Mouse (Mus musculus) thymus, postnatal 10 days (tissue): ENCODE data around the gene Ccdc116.
"Not testable (repeated sequence)": the region's sequence is repeated elsewhere in the genome, so short reads cannot be mapped to it uniquely, and the experiment has no call there.

Source experiments
- DNase-seq, 2 experiments: peaks; one replicate each; pipeline ENCODE4 v3.0.0; 2021; ENCODE audit warnings: low spot score in 2 of 2

The Ccdc116 gene

DNA sequence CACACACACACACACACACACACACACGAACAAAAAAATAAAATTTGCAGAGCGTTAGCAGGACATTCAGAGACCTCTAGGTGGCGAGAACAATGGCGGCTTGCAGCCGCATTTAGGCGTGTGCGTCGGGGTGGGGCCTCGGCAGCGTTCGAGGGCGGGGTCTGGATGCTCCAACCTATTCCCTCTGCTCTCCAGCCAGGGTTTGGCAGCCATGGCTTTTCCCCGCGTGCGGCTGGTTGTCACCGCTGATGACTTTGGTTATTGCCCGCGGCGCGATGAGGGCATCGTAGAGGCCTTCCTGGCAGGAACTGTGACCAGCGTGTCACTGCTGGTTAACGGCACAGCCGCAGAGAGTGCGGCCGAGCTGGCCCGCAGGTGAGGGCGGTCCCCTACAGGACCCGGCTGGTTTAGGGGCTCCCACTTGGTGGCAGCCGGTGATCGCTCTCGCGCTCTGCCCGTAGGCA, at the start of gene Ccdc116:
Gene Ccdc116, minus strand, starts transcription at position 458 of the 464 bp plus-strand sequence.
- peak; percentile 41 to 64 for DNase-seq

GRCm38 (mm10) chr16:17193823-17194222, 46.8 kb upstream of the Ccdc116 start:
- no peak for DNase-seq

DNA sequence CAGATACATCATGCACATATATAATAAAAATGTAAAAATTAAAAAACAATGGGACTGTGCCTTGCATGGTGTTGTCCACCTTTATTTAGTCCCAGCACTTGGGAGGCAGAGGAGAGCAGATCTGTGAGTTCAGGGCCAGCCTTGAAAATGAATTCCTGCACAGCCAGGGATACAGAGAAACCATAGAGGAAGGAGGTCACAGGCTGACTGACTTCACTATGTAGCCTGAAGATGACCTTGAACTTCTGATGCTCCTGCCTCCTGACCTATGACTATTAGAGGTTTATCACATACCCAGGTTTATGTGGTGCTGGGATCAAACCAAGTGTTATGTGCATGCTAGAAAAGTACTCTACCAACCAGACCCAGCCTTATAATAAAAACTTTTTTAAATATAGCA, 38.4 kb upstream of the Ccdc116 start:
- no peak for DNase-seq

DNA sequence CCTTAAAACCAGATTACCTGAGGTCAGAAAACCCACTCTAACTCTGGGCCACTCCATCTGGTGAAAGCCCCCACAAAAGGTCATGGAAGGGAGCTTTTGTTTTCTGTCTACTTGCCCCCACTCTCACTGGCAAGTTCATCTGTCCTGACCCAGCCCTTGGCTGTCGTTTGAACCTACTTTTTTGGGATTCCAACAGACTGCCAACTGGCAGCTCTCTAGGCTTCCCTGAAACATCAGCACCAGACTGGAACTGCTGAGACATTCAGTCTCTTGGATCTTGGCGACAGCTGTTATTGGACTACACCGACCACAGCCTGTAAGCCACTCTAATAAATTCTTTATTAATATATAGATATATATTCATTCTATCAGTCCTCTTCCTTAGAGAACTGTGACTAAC, 36.0 kb upstream of the Ccdc116 start:
- DNase-seq, result no peak

GRCm38 (mm10) chr16:17182136-17182535, 35.1 kb upstream of the Ccdc116 start:
- no peak for DNase-seq

DNA sequence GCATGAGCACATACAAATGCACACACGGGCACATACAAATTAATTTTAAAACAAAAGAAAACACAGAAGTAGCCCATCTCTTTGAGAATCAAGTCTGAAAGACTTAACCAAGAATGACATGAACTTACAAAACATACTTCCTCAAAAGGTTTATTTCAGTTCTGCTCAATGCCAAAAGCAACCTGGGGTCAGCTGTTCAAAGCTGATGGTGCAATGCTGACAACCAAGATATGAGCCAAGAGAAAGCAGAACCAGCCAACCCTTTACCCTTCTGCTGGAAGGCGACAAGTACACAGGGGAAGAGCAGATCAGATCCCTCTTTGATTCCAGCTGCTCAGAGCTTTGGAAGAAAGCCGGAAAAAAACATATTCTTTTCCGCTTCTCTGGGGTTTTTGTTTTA, 34.4 kb upstream of the Ccdc116 start:
- no peak for DNase-seq

DNA sequence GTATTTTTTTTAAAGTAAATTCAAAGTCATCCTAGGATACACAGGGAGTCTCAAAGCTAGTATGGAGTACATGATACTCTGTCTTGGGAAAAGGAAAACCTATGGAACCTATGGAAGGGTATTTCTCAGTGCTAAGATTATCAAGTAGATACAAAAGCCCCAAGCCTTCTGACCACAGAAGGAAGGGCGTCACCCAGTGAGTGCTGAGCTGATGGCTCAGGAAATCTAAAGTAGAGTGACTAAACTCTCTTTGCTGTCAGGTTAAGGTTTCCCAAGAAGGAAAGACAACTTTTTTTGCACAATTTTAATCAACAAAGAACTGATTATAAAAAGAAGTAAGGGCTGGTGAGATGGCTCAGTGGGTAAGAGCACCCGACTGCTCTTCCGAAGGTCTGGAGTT, 32.7 kb upstream of the Ccdc116 start:
- no peak for DNase-seq

GRCm38 (mm10) chr16:17177623-17178170, 30.7 kb upstream of the Ccdc116 start:
- no peak for DNase-seq

DNA sequence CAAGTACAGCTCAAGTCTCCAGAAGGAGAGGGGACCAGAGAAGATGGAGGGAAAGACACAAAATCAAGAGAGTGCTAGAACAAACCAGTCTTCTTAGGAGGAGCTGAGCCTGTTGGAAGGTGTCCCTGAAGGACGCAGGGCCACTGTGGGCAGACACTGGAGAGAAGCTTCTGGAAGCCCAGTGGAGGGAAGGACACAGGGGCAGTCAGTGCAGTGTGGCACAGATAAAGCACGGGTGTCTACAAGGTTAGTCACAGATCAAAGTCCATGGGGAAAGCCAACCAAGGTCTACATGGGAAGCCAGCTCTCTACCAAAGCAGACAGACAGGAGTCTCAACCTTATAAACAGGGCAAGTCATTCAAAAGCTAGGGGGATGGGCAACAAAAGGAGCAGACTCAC, 28.7 kb upstream of the Ccdc116 start:
- DNase-seq, result no peak

GRCm38 (mm10) chr16:17168049-17168448, 21.0 kb upstream of the Ccdc116 start:
- DNase-seq, result no peak

GRCm38 (mm10) chr16:17167179-17167578, 20.1 kb upstream of the Ccdc116 start:
- DNase-seq, result no peak

- not testable (repeated sequence) for DNase-seq
These were observed 18.4 kb upstream of the Ccdc116 start for GRCm38 (mm10) chr16:17165478-17165877.

GRCm38 (mm10) chr16:17154346-17154745, 7.3 kb upstream of the Ccdc116 start:
- DNase-seq, result no peak

- no peak for DNase-seq
These were observed 4.8 kb upstream of the Ccdc116 start for GRCm38 (mm10) chr16:17151874-17152273.

DNA sequence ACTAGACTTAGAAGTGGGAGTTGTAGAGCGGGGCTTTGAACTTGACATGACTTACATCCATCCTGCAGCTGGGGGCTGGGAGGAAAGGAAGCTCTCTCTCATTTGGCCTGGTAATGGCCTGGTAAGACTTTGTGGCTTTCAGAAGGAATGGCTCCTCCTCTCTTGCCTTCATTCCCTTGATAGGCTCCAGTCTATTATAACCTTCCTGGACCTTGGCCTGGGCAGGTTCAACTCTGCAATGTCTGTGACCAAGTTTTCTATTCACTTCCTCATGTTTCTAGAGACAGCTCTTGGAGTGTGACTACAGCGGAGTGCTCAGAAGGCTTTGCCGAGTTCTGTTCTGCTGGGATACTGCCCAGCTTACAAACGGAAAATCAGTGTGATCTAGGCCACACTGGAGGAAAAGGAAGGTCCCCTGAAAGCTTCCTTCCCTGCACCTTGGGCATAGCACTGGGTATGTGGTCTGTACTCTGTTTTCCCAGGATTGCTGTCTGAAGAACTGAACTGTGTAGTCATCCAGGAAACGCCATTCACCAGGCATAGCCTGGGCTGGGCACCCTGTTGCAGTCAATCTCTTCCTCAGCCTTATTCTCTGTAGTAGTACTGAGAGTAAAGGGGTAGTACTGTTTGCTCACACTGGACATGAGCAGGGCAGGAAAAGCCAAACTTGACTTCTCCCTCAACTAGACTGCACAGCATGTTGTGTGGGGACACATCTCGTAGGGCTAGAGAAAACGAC, 3.7 kb upstream of the Ccdc116 start:
- no peak for DNase-seq

GRCm38 (mm10) chr16:17148084-17148483, 1.1 kb upstream of the Ccdc116 start:
- peak; percentile 44 to 68 for DNase-seq

DNA sequence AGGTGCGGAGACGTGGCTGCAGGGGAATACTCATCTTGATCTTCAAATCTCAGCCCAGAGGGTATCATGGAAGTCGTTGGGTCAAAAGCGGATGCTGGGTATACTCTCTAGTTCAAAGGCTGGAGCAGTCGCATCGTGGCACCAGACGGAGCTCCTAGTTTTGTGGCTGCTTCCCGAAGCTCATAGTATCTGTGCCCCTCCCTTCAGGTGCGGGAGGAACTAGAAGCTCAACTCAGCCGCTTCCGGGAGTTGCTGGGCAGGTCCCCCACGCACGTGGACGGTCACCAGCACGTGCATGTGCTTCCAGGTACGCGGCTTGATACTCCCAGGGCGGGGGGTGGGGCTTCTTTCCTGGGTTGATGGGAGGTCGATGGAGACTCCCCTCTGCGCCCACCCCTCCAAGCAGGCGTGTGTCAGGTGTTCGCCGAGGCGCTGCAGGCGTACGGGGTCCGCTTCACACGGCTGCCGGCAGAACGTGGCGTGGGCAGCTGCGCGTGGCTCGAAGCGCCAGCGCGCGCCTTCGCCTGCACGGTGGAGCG, 431 bp upstream of the Ccdc116 start:
- DNase-seq, result peak in 1 of 2 experiments; percentile 16

- no peak for DNase-seq
These were observed 2.7 kb downstream of the Ccdc116 start, which contains the start of gene Ydjc for GRCm38 (mm10) chr16:17144339-17144738. TSS of gene Ydjc (plus strand) at chr16:17144621.

- DNase-seq, result no peak
These were observed 9.7 kb downstream of the Ccdc116 start for GRCm38 (mm10) chr16:17137355-17137754.

- DNase-seq, result no peak
These were observed 14.2 kb downstream of the Ccdc116 start for GRCm38 (mm10) chr16:17132906-17133200.

DNA sequence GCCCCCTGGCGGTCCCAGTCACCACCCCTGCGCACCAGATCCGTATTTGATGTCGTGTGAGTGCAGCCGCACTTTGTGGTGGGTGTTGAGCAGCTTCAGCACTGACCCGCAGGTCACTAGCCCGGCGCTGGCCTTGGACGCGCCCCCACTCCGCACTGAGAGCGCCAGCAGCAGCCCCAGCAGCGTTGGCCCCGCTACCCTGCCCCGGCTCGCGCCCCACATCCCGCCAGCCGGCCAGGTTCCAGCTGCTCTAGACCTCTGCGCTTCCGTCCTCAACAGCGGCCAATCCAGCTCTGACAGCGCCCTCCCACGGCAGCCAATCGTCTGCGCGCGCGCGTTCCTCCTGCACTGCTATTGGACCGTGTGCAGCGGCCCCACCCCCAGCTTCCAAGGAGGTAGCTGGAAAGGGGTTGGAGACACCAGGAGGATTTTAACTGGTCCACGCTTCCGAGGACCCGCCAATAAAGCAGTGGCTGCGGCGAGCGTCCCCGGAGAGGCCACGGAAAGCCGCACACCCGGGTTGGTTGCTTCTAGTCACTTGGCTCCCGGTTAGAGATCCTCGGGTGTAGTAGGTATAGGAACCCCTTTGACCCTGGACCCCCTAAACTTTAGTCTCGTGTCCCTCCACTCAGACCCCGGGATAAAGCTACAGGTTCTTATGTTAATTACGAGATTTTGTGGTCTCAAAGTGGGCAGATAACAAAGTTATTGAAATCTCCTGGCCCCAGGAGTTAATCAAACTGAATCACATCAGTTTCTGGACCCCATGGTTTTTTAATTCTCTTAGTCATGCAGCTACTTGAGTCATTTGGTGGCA, 14.7 kb downstream of the Ccdc116 start, which contains the start of gene Sdf2l1:
Gene Sdf2l1, minus strand, starts transcription at position 295 of the 817 bp plus-strand sequence.
- DNase-seq, result peak; percentile 93 to 95
